In genomic region chr5:131613301-131613700, GRCm38 (mm10) we compare ENCODE assay signal across 19 mouse cellular contexts.
DNase-seq lines count a peak whose midpoint lies in the region; ATAC-seq lines count a peak whose summit lies in the region.
"Had no signal": no experiment of that assay in that cellular context is flagged by ENCODE, and none has a peak within 500 bp of the region (broad histone marks: within the 10 kb centered on the region; RNA-seq: fewer than 3 reads in every experiment).

No protein-coding gene starts in this region.

- no peaks in the 10 kb centered on the region for H3K36me3 ChIP-seq in hindbrain, embryonic 13.5 days
- no peaks in the 10 kb centered on the region for H3K36me3 ChIP-seq in hindbrain, embryonic 11.5 days (ENCODE audit: control insufficient read depth, insufficient read depth, low read length)
- no peaks in the 10 kb centered on the region for H3K36me3 ChIP-seq in hindbrain, embryonic 15.5 days
- no peaks in the 10 kb centered on the region for H3K36me3 ChIP-seq in intestine, embryonic 16.5 days (ENCODE audit: control insufficient read depth, insufficient read depth, low read length)
- no peaks in the 10 kb centered on the region for H3K36me3 ChIP-seq in midbrain, embryonic 16.5 days (ENCODE audit: control insufficient read depth, insufficient read depth, low read length)
- H3K36me3 ChIP-seq in kidney, embryonic 16.5 days (ENCODE audit: insufficient read depth, low read length), result no peaks in the 10 kb centered on the region
- H3K36me3 ChIP-seq: G1E; liver, embryonic 12.5 days had no signal

- 78% methylated on average over 3 of the region's 3 CpGs for WGBS in hindbrain, embryonic 13.5 days
- 90% methylated on average over 3 of the region's 3 CpGs for WGBS in hindbrain, embryonic 11.5 days
- WGBS in hindbrain, embryonic 15.5 days, result 81% methylated on average over 3 of the region's 3 CpGs
- WGBS in intestine, embryonic 16.5 days, result 45% methylated on average over 3 of the region's 3 CpGs
- 88% methylated on average over 3 of the region's 3 CpGs for WGBS in midbrain, embryonic 16.5 days
- 70% methylated on average over 3 of the region's 3 CpGs for WGBS in kidney, embryonic 16.5 days

- no peaks in the 10 kb centered on the region for H3K9me3 ChIP-seq in hindbrain, embryonic 13.5 days
- no peaks in the 10 kb centered on the region for H3K9me3 ChIP-seq in hindbrain, embryonic 11.5 days (ENCODE audit: control insufficient read depth, low read length)
- H3K9me3 ChIP-seq in hindbrain, embryonic 15.5 days, result no peaks in the 10 kb centered on the region
- no peaks in the 10 kb centered on the region for H3K9me3 ChIP-seq in intestine, embryonic 16.5 days (ENCODE audit: control insufficient read depth, low read length)
- H3K9me3 ChIP-seq in midbrain, embryonic 16.5 days (replicated peaks; ENCODE audit: control insufficient read depth, low read length, poor library complexity, severe bottlenecking), result no peaks in the 10 kb centered on the region
- H3K9me3 ChIP-seq in kidney, embryonic 16.5 days (ENCODE audit: low read length), result no peaks in the 10 kb centered on the region
- H3K9me3 ChIP-seq: liver, embryonic 12.5 days had no signal

- H3K4me3 ChIP-seq in hindbrain, embryonic 13.5 days, result peak overlapping the region; percentile 46
- no peak overlapping the region for H3K4me3 ChIP-seq in hindbrain, embryonic 11.5 days (ENCODE audit: low read depth, low read length)
- H3K4me3 ChIP-seq in hindbrain, embryonic 15.5 days, result peak overlapping the region; percentile 37
- H3K4me3 ChIP-seq in intestine, embryonic 16.5 days (ENCODE audit: low read length), result no peak overlapping the region
- 0 out of 2 replicates have a peak overlapping the region, but pooled peaks have one; percentile 3 for H3K4me3 ChIP-seq in midbrain, embryonic 16.5 days (ENCODE audit: low read depth, low read length)
- no peak overlapping the region for H3K4me3 ChIP-seq in kidney, embryonic 16.5 days (ENCODE audit: low read length)
- H3K4me3 ChIP-seq: erythroblast, embryonic 14.5 days; liver, embryonic 12.5 days; megakaryocyte, embryonic 14.5 days had no signal

- no peak overlapping the region for H3K27ac ChIP-seq in hindbrain, embryonic 13.5 days
- no peak overlapping the region for H3K27ac ChIP-seq in hindbrain, embryonic 11.5 days (ENCODE audit: low read depth, low read length)
- no peak overlapping the region for H3K27ac ChIP-seq in hindbrain, embryonic 15.5 days (replicated peaks)
- peak overlapping the region; percentile 23; the same call in 1 of the 2 replicates for H3K27ac ChIP-seq in intestine, embryonic 16.5 days (ENCODE audit: low read length)
- no peak overlapping the region for H3K27ac ChIP-seq in midbrain, embryonic 16.5 days (ENCODE audit: low read length)
- no peak overlapping the region for H3K27ac ChIP-seq in kidney, embryonic 16.5 days (ENCODE audit: low read length)
- H3K27ac ChIP-seq: liver, embryonic 12.5 days had no signal

- DNase-seq in hindbrain, embryonic 11.5 days (ENCODE audit: low spot score), result no peak
- no peak for DNase-seq in ovary, postnatal 14 days (ENCODE audit: low spot score)
- no peak for DNase-seq in layer of hippocampus, adult 8-10 months (ENCODE audit: low spot score in 2 of 2)
- DNase-seq: adrenal gland, adult 8-10 months; cerebellum, adult 9-10 months; embryo, embryonic 11 days; heart, adult 18-20 months; heart, postnatal 14 days; kidney, adult 8-10 months; right cerebral cortex, adult 18-20 months had no signal

- H3K9ac ChIP-seq in hindbrain, embryonic 13.5 days, result no peak overlapping the region
- no peak overlapping the region for H3K9ac ChIP-seq in hindbrain, embryonic 11.5 days (ENCODE audit: low read depth, low read length)
- 0 out of 2 replicates have a peak overlapping the region, but pooled peaks have one; percentile 9 for H3K9ac ChIP-seq in hindbrain, embryonic 15.5 days
- no peak overlapping the region for H3K9ac ChIP-seq in intestine, embryonic 16.5 days (ENCODE audit: low read depth, low read length)
- H3K9ac ChIP-seq in midbrain, embryonic 16.5 days (ENCODE audit: low read depth, low read length), result no peak overlapping the region
- H3K9ac ChIP-seq in kidney, embryonic 16.5 days (replicated peaks; ENCODE audit: low read length), result no peak overlapping the region
- H3K9ac ChIP-seq: liver, embryonic 12.5 days had no signal

- peaks cover 16% of the 10 kb centered on the region for H3K27me3 ChIP-seq in hindbrain, embryonic 13.5 days
- H3K27me3 ChIP-seq in hindbrain, embryonic 11.5 days (ENCODE audit: control insufficient read depth, insufficient read depth, low read length), result peaks cover 26% of the 10 kb centered on the region
- H3K27me3 ChIP-seq in hindbrain, embryonic 15.5 days, result peaks cover 3% of the 10 kb centered on the region; the same call in 1 of the 2 replicates
- no peaks in the 10 kb centered on the region; the same call in 1 of the 2 replicates for H3K27me3 ChIP-seq in intestine, embryonic 16.5 days (replicated peaks; ENCODE audit: control insufficient read depth, insufficient read depth, low read length)
- no peaks in the 10 kb centered on the region for H3K27me3 ChIP-seq in midbrain, embryonic 16.5 days (ENCODE audit: control insufficient read depth, insufficient read depth, low read depth, low read length)
- H3K27me3 ChIP-seq in kidney, embryonic 16.5 days (ENCODE audit: insufficient read depth, low read length), result peaks cover 12% of the 10 kb centered on the region; the same call in 1 of the 2 replicates

- peaks cover 77% of the 10 kb centered on the region for H3K4me1 ChIP-seq in hindbrain, embryonic 13.5 days (replicated peaks)
- 0 out of 2 replicates have a peak, but pooled peaks cover 2% of the 10 kb centered on the region for H3K4me1 ChIP-seq in hindbrain, embryonic 11.5 days (replicated peaks; ENCODE audit: control insufficient read depth, insufficient read depth, low read length)
- H3K4me1 ChIP-seq in hindbrain, embryonic 15.5 days (replicated peaks), result peaks cover 31% of the 10 kb centered on the region
- peaks cover 16% of the 10 kb centered on the region; the same call in 1 of the 2 replicates for H3K4me1 ChIP-seq in intestine, embryonic 16.5 days (ENCODE audit: control insufficient read depth, insufficient read depth, low read length)
- peaks cover 14% of the 10 kb centered on the region for H3K4me1 ChIP-seq in midbrain, embryonic 16.5 days (ENCODE audit: control insufficient read depth, insufficient read depth, low read length)
- H3K4me1 ChIP-seq in kidney, embryonic 16.5 days (ENCODE audit: insufficient read depth, low read length), result peaks cover 3% of the 10 kb centered on the region; the same call in 1 of the 2 replicates
- H3K4me1 ChIP-seq: liver, embryonic 12.5 days had no signal

- no peak for ATAC-seq in hindbrain, embryonic 13.5 days (ENCODE audit: low FRiP score)
- ATAC-seq in hindbrain, embryonic 11.5 days (ENCODE audit: low FRiP score), result no peak
- ATAC-seq in hindbrain, embryonic 15.5 days (ENCODE audit: low FRiP score, low read depth), result no peak
- peak; percentile 93 for ATAC-seq in intestine, embryonic 16.5 days
- no peak for ATAC-seq in midbrain, embryonic 16.5 days
- ATAC-seq in kidney, embryonic 16.5 days (ENCODE audit: low FRiP score, low TSS enrichment), result no peak
- ATAC-seq: liver, embryonic 12.5 days had no signal

- H3K4me2 ChIP-seq in hindbrain, embryonic 13.5 days, result peak overlapping the region; percentile 69
- H3K4me2 ChIP-seq in hindbrain, embryonic 11.5 days (replicated peaks; ENCODE audit: low read depth, low read length), result no peak overlapping the region
- H3K4me2 ChIP-seq in hindbrain, embryonic 15.5 days, result peak overlapping the region; percentile 56
- no peak overlapping the region for H3K4me2 ChIP-seq in intestine, embryonic 16.5 days (ENCODE audit: low read depth, low read length)
- H3K4me2 ChIP-seq in midbrain, embryonic 16.5 days (ENCODE audit: low read length), result peak overlapping the region; percentile 41
- H3K4me2 ChIP-seq in kidney, embryonic 16.5 days (replicated peaks; ENCODE audit: low read depth, low read length), result no peak overlapping the region
- H3K4me2 ChIP-seq: liver, embryonic 12.5 days had no signal

Comparison
In these comparisons a context has a peak if more than half of its experiments do, and no peak if none do; other contexts are left out.
1. H3K4me2 ChIP-seq: peak in hindbrain, embryonic 13.5 days (single experiment), hindbrain, embryonic 15.5 days (single experiment) and midbrain, embryonic 16.5 days (single experiment); none in hindbrain, embryonic 11.5 days (single experiment), intestine, embryonic 16.5 days (single experiment) and kidney, embryonic 16.5 days (single experiment).
2. H3K4me3 ChIP-seq: peak in hindbrain, embryonic 13.5 days (single experiment), hindbrain, embryonic 15.5 days (single experiment) and midbrain, embryonic 16.5 days (single experiment); none in hindbrain, embryonic 11.5 days (single experiment), intestine, embryonic 16.5 days (single experiment) and kidney, embryonic 16.5 days (single experiment).